Mouse (Mus musculus) left cerebral cortex, adult 6 months (tissue): ENCODE data around the gene Slc35f3. TPM values are rescaled to one million over a fixed set of nuclear protein-coding genes. Genes with fewer than 3 reads are reported as not detected.

Experiments used
- long read RNA-seq, 2 experiments: library from polyadenylated mRNA; unstranded; transcript quantifications; one replicate each; pipeline ENCODE4 v2.0.0; 2019 to 2020
- polyA plus RNA-seq: library from polyadenylated mRNA; unstranded; fragments of <200 nt; fragmentation: Nextera tagmentation; gene quantifications from 2 replicates; pipeline ENCODE4 v1.2.3, GENCODE M21; 2021

The Slc35f3 gene
- 4.4 and 24.1 TPM in 2 replicates for polyA plus RNA-seq
- long read RNA-seq, experiment 1, transcript Slc35f3-201 (7 exons, 2,309 nt): major isoform, 8 of 44 reads
- long read RNA-seq, experiment 1, partial matches to known transcripts: 13 of 44 reads
- long read RNA-seq, experiment 1, other reads (novel, unspliced or antisense): 23 of 44 reads
- long read RNA-seq, experiment 2, partial matches to known transcripts: 5 of 11 reads
- long read RNA-seq, experiment 2, other reads (novel, unspliced or antisense): 6 of 11 reads

DNA sequence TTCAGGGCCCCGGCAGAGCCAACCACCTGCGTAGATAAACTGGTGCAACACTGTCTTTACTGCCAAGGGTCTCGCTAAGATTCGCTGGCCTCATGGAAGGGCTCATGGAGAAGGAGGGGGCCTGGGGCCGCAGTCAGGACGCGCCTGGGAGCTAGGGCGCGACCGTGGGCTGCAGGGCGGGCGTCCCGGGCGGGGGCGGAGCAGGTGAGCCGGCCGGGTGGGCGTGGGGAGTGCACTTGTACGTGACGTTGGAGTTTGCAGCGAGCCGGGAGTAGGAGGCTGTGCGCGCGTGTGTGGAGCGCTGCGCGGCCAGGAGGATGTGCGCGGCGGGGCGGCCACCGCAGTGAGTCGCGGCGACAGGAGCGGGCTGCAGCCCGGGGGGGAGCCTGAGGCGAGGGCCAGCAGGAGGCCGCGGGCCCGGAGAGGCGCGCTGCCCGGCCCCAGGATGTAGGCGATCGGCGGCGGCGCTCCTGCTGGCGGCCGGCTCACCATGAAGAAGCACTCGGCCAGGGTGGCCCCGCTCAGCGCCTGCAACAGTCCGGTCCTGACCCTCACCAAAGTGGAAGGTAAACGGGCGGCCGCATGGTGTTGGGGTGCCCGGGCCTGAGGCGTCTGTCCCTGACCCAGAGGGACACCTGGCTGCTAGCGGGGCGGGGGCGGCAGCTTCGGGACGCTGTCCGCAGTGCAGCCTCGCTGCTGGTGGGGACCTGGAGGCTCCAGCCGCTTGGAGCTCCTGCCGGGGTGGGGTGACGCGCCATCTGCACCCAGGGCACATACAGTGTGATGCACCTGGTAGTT is at the start of gene Slc35f3:
Gene Slc35f3 (plus strand): TSS at position 263 of the 798 bp plus-strand sequence.

DNA sequence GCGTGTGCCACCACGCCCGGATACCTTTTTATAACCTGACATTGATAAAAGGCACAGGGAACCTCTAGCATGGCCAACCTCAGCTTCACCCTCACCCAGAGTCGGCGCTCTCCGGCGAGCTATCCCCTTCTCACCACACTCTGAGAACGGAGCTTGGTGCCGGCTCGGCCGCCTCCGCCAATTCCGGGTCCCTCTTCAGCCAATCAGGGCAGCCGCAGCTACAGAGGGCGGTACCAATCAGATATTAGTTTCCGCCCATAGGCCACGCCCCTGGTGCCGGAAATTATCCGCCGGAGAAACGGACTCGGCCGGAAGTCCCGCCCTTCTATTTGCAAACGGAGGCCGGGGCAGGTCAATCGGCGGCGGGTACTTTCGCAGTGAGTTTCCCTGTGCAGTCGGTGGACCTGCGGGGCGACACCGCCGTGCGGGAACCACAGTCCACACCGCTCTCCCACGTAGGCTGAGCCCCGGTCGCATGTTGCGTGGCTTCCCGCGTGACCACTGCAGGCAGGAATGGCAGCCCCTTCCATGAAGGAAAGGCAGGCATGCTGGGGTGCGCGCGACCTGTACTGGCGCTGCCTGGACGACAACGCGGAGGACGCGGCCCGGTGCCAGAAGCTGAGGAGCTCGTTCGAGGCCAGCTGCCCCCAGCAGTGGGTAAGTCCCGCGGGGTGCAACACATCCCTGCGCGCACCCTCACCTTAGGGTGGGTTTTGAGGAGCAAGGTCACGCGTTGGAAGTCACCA is 124.0 kb downstream of the Slc35f3 start, which contains the start of gene Coa6:
Gene Coa6 (plus strand): TSS at position 342 of the 746 bp plus-strand sequence.

Other genes starting within 250 kb of the Slc35f3 start
- 86.6 and 104 TPM in 2 replicates for gene Coa6, start 124.0 kb downstream of the Slc35f3 start, polyA plus RNA-seq
- 0.33 and 0.54 TPM in 2 replicates for gene Tarbp1, start 176.5 kb downstream of the Slc35f3 start, polyA plus RNA-seq